Mouse (Mus musculus): ENCODE results near the gene Nrxn2. TPM values are rescaled to one million over a fixed set of nuclear protein-coding genes. Genes with fewer than 3 reads are reported as not detected.

The Nrxn2 gene
- polyA plus RNA-seq, 1 experiment, result 1.3 TPM

- no peak for DNase-seq (ENCODE audit: low spot score)
Measured at GRCm38 (mm10) chr19:6452030-6452494, 33.5 kb downstream of the Nrxn2 start.

GRCm38 (mm10) chr19:6452672-6453310, 34.3 kb downstream of the Nrxn2 start:
- DNase-seq (ENCODE audit: low spot score), result no peak

GRCm38 (mm10) chr19:6453349-6453748, 34.8 kb downstream of the Nrxn2 start:
- no peak for DNase-seq (ENCODE audit: low spot score)

- DNase-seq (ENCODE audit: low spot score), result no peak
Measured at GRCm38 (mm10) chr19:6454041-6454720, 35.6 kb downstream of the Nrxn2 start.

GRCm38 (mm10) chr19:6459504-6459903, 41.0 kb downstream of the Nrxn2 start:
- no peak for DNase-seq (ENCODE audit: low spot score)

GRCm38 (mm10) chr19:6462841-6463240, 44.3 kb downstream of the Nrxn2 start:
- no peak for DNase-seq (ENCODE audit: low spot score)

GRCm38 (mm10) chr19:6464306-6465071, 46.0 kb downstream of the Nrxn2 start:
- no peak for DNase-seq (ENCODE audit: low spot score)

- DNase-seq (ENCODE audit: low spot score), result no peak
Measured at GRCm38 (mm10) chr19:6465090-6465489, 46.6 kb downstream of the Nrxn2 start.

- DNase-seq (ENCODE audit: low spot score), result no peak
Measured at GRCm38 (mm10) chr19:6466945-6467344, 48.4 kb downstream of the Nrxn2 start.

- no peak for DNase-seq (ENCODE audit: low spot score)
Measured at GRCm38 (mm10) chr19:6467374-6467979, 48.9 kb downstream of the Nrxn2 start.

- no peak for DNase-seq (ENCODE audit: low spot score)
Measured at GRCm38 (mm10) chr19:6471630-6472029, 53.1 kb downstream of the Nrxn2 start.

- DNase-seq (ENCODE audit: low spot score), result no peak
Measured at GRCm38 (mm10) chr19:6472821-6473220, 54.3 kb downstream of the Nrxn2 start.

GRCm38 (mm10) chr19:6474706-6475105, 56.2 kb downstream of the Nrxn2 start:
- DNase-seq (ENCODE audit: low spot score), result no peak

GRCm38 (mm10) chr19:6475129-6475528, 56.6 kb downstream of the Nrxn2 start:
- DNase-seq (ENCODE audit: low spot score), result no peak

GRCm38 (mm10) chr19:6477007-6477406, 58.5 kb downstream of the Nrxn2 start:
- peak; percentile 44 for DNase-seq (ENCODE audit: low spot score)

- DNase-seq (ENCODE audit: low spot score), result no peak
Measured at GRCm38 (mm10) chr19:6478566-6478965, 60.0 kb downstream of the Nrxn2 start.

GRCm38 (mm10) chr19:6482886-6483285, 64.4 kb downstream of the Nrxn2 start:
- no peak for DNase-seq (ENCODE audit: low spot score)

GRCm38 (mm10) chr19:6485059-6485630, 66.6 kb downstream of the Nrxn2 start:
- DNase-seq (ENCODE audit: low spot score), result no peak

- peak; percentile 72 for DNase-seq (ENCODE audit: low spot score)
Measured at GRCm38 (mm10) chr19:6489030-6489429, 70.5 kb downstream of the Nrxn2 start.

- DNase-seq (ENCODE audit: low spot score), result no peak
Measured at GRCm38 (mm10) chr19:6491538-6491937, 73.0 kb downstream of the Nrxn2 start.

- no peak for DNase-seq (ENCODE audit: low spot score)
Measured at GRCm38 (mm10) chr19:6492124-6492523, 73.6 kb downstream of the Nrxn2 start.

- no peak for DNase-seq (ENCODE audit: low spot score)
Measured at GRCm38 (mm10) chr19:6493219-6493618, 74.7 kb downstream of the Nrxn2 start.

All from urinary bladder, adult 2 months (tissue).